Mouse (Mus musculus): ENCODE measurements at regions not wholly inside any gene's neighbourhood (a gene's known extent, or its start where the extent isn't known, plus 50 kb on each side); places are given as distances from the start of the nearest gene placed in this dataset.

GRCm38 (mm10) chr1:153962161-153962720, 62.2 kb upstream of the Teddm2 start:
- TF ChIP-seq CTCF (IDR thresholded peaks at IDR 0.05; ENCODE audit: low read depth) (no peak), EP300 (IDR thresholded peaks at IDR 0.05; ENCODE audit: low read depth) (no peak)
